Mouse (Mus musculus): Measurements from ENCODE around the gene Dnajc17. TPM values are rescaled to one million over a fixed set of nuclear protein-coding genes. Genes with fewer than 3 reads are reported as not detected.

Gene Dnajc17
- total and polyA plus RNA-seq, 3 experiments: 14.7 to 15.8 TPM; not detected in 1

DNA sequence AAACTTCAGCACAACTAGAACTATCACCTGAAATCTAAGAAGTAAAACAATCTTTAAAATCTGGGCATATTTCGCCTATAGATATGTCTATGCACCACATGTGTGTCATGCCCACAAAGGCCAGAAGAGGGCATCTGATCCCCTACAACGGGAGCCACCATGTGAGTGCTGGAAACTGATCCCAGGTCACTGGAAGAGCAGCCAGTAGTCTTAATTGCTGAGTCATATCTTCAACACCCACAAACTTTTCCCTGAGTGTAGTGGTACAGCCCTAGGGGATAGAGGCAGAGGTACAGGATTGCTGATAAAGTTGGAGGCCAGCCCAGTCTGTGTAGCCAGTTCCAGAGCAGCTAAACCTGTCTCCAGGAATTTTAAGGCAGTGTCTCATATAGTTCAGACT is 63.4 kb downstream of the Dnajc17 start:
- no peak overlapping the region for H3K4me3 ChIP-seq (ENCODE audit: control insufficient read depth in 1 of 2, insufficient read depth in 1 of 2, low read depth in 2 of 2, low read length in 2 of 2)
- no peaks in the 10 kb centered on the region for H3K79me2 ChIP-seq (ENCODE audit: control insufficient read depth, insufficient read depth, low read length, poor library complexity)
- no peaks in the 10 kb centered on the region for H3K4me1 ChIP-seq (ENCODE audit: control insufficient read depth in 1 of 2, insufficient read depth in 2 of 2, low read length in 2 of 2)
- H3K27me3 ChIP-seq (ENCODE audit: control insufficient read depth in 1 of 2, insufficient read depth in 2 of 2, low read length in 2 of 2): no peaks in the 10 kb centered on the region
- no peaks in the 10 kb centered on the region for H3K9me3 ChIP-seq (replicated peaks; ENCODE audit: insufficient read depth, low read length)
- H3K27ac ChIP-seq (ENCODE audit: control insufficient read depth, low read depth, low read length): no peak overlapping the region
- H3K36me3 ChIP-seq (ENCODE audit: control insufficient read depth in 1 of 2, insufficient read depth in 2 of 2, low read length in 2 of 2): peaks cover 4 to 17% of the 10 kb centered on the region in 2 experiments; a peak in 3 of 4 replicates
- peak; percentile 71 for DNase-seq (ENCODE audit: low read depth, low spot score)
- TF ChIP-seq USF1 (IDR thresholded peaks at IDR 0.05; ENCODE audit: low read depth, low read length) (no peak), NRF1 (IDR thresholded peaks at IDR 0.05; ENCODE audit: insufficient read depth, low read depth, low read length, poor library complexity, severe bottlenecking) (no peak), POLR2AphosphoS2 (IDR thresholded peaks at IDR 0.05; ENCODE audit: low read length) (no peak), USF2 (IDR thresholded peaks at IDR 0.05; ENCODE audit: borderline replicate concordance in 1 of 2, insufficient read depth in 1 of 2, low read depth in 1 of 2, low read length in 2 of 2) (no peak), SMC3 (IDR thresholded peaks at IDR 0.05; ENCODE audit: low read depth, low read length) (peak; percentile 62), KAT2A (conservative IDR thresholded peaks at IDR 0.05; ENCODE audit: low read depth, low read length) (no peak), CTCF (IDR thresholded peaks at IDR 0.05 in 2 of 3, conservative IDR thresholded peaks at IDR 0.05 in 1 of 3; ENCODE audit: control insufficient read depth in 1 of 3, insufficient read depth in 1 of 3, low read depth in 2 of 3, low read length in 3 of 3, poor library complexity in 1 of 3, severe bottlenecking in 1 of 3) (peak; percentile 53 to 62 (median 60)), UBTF (IDR thresholded peaks at IDR 0.05; ENCODE audit: borderline replicate concordance, insufficient read depth, low read depth, low read length) (no peak), GATA1 (IDR thresholded peaks at IDR 0.05; ENCODE audit: low read depth, low read length) (no peak), RCOR1 (IDR thresholded peaks at IDR 0.05; ENCODE audit: low read depth, low read length) (0 out of 2 replicates have a peak, but pooled peaks have one; percentile 12), ZMIZ1 (IDR thresholded peaks at IDR 0.05; ENCODE audit: low read depth, low read length) (no peak), RAD21 (IDR thresholded peaks at IDR 0.05; ENCODE audit: low read depth, low read length) (peak; percentile 47), JUND (IDR thresholded peaks at IDR 0.05; ENCODE audit: low read depth, low read length) (no peak), ZC3H11A (IDR thresholded peaks at IDR 0.05; ENCODE audit: low read depth, low read length) (peak; percentile 40), TCF12 (IDR thresholded peaks at IDR 0.05; ENCODE audit: low read depth, low read length) (no peak), MAFK (IDR thresholded peaks at IDR 0.05; ENCODE audit: borderline replicate concordance, low read depth, low read length) (peak; percentile 17; the same call in 1 of the 2 replicates), SIN3A (IDR thresholded peaks at IDR 0.05; ENCODE audit: low read length) (peak; percentile 17; the same call in 1 of the 2 replicates), MYC (IDR thresholded peaks at IDR 0.05; ENCODE audit: low read depth, low read length) (peak; percentile 39; the same call in 1 of the 2 replicates)
- no peak overlapping the region for H3K9ac ChIP-seq (ENCODE audit: control insufficient read depth, low read depth, low read length, poor library complexity, severe bottlenecking)

DNA sequence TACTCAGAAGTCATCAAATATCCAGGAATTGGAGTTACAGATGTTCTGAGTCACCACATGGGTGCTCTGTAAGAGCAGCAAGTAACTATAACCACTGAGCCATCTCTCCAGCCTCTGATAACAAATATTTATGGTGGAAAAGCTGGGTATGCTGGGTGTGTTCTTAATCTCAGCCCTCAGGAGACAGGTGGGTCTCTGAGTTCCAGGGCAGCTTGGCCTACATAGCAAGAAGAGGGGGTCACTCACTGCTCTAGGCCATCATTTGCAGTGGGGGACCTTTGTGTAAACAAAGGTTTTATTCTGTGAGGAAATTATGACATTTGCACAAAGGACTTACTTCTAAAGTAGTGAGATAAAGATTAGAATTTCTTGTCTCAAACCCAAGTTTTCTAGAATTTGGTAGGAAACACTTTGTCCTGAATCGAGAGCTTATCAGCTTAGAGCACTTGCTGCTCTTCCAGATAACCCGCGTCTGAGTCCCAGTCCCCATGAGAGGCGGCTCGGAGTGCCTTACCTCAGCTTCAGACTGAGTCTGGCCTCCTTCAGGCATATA is 72.2 kb downstream of the Dnajc17 start:
- H3K36me3 ChIP-seq (ENCODE audit: control insufficient read depth in 1 of 2, insufficient read depth in 2 of 2, low read length in 2 of 2): peaks cover 23 to 29% of the 10 kb centered on the region in 2 experiments
- H3K9me3 ChIP-seq (replicated peaks; ENCODE audit: insufficient read depth, low read length): no peaks in the 10 kb centered on the region
- H3K4me3 ChIP-seq (ENCODE audit: control insufficient read depth in 1 of 2, insufficient read depth in 1 of 2, low read depth in 2 of 2, low read length in 2 of 2): no peak overlapping the region
- H3K27me3 ChIP-seq (ENCODE audit: control insufficient read depth in 1 of 2, insufficient read depth in 2 of 2, low read length in 2 of 2): no peaks in the 10 kb centered on the region
- peak overlapping the region; percentile 80 for H3K27ac ChIP-seq (ENCODE audit: control insufficient read depth, low read depth, low read length)
- peaks cover 19 to 21% of the 10 kb centered on the region in 2 experiments for H3K4me1 ChIP-seq (ENCODE audit: control insufficient read depth in 1 of 2, insufficient read depth in 2 of 2, low read length in 2 of 2)
- H3K79me2 ChIP-seq (ENCODE audit: control insufficient read depth, insufficient read depth, low read length, poor library complexity): no peaks in the 10 kb centered on the region
- H3K9ac ChIP-seq (ENCODE audit: control insufficient read depth, low read depth, low read length, poor library complexity, severe bottlenecking): no peak overlapping the region
- peak; percentile 89 for DNase-seq (ENCODE audit: low read depth, low spot score)
- TF ChIP-seq MYC (IDR thresholded peaks at IDR 0.05; ENCODE audit: low read depth, low read length): peak; percentile 70; the same call in 1 of the 2 replicates
- no peak for TF ChIP-seq CHD2 (IDR thresholded peaks at IDR 0.05; ENCODE audit: low read length)
- TF ChIP-seq MEF2A (IDR thresholded peaks at IDR 0.05; ENCODE audit: extremely low read depth, insufficient replicate concordance, low read depth, low read length, poor library complexity, severe bottlenecking): no peak
- TF ChIP-seq EP300 (IDR thresholded peaks at IDR 0.05; ENCODE audit: low read depth in 1 of 2, low read length in 2 of 2): peak; percentile 87 to 95
- no peak; the same call in 1 of the 2 replicates for TF ChIP-seq MYB (IDR thresholded peaks at IDR 0.05; ENCODE audit: low read depth, low read length)
- TF ChIP-seq RCOR1 (IDR thresholded peaks at IDR 0.05; ENCODE audit: low read depth, low read length): peak; percentile 87
- 0 out of 2 replicates have a peak, but pooled peaks have one; percentile 9 for TF ChIP-seq ELF1 (IDR thresholded peaks at IDR 0.05; ENCODE audit: low read depth, low read length)
- no peak; a peak in 1 of 4 replicates for TF ChIP-seq POLR2A (IDR thresholded peaks at IDR 0.05; ENCODE audit: control insufficient read depth in 1 of 2, insufficient read depth in 1 of 2, low read depth in 1 of 2, low read length in 2 of 2, poor library complexity in 1 of 2)
- peak; percentile 11; the same call in 1 of the 2 replicates for TF ChIP-seq TBP (IDR thresholded peaks at IDR 0.05; ENCODE audit: low read depth, low read length)
- peak; percentile 89 for TF ChIP-seq TAL1 (IDR thresholded peaks at IDR 0.05; ENCODE audit: low read length)
- no peak for TF ChIP-seq HCFC1 (IDR thresholded peaks at IDR 0.05; ENCODE audit: low read depth, low read length)
- no peak for TF ChIP-seq ZC3H11A (IDR thresholded peaks at IDR 0.05; ENCODE audit: low read depth, low read length)
- TF ChIP-seq ZNF384 (IDR thresholded peaks at IDR 0.05; ENCODE audit: low read depth, low read length): no peak
- TF ChIP-seq SMC3 (IDR thresholded peaks at IDR 0.05; ENCODE audit: low read depth, low read length): no peak; the same call in 1 of the 2 replicates
- no peak for TF ChIP-seq JUND (IDR thresholded peaks at IDR 0.05; ENCODE audit: low read depth, low read length)
- peak; percentile 81; the same call in 1 of the 2 replicates for TF ChIP-seq SIN3A (IDR thresholded peaks at IDR 0.05; ENCODE audit: low read length)
- TF ChIP-seq TCF12 (IDR thresholded peaks at IDR 0.05; ENCODE audit: low read depth, low read length): peak; percentile 94
- TF ChIP-seq MXI1 (IDR thresholded peaks at IDR 0.05; ENCODE audit: low read depth, low read length): peak; percentile 51; the same call in 1 of the 2 replicates

Data from MEL (cell line).